Mouse (Mus musculus): ENCODE measurements around the gene Shc1. TPM values are rescaled to one million over a fixed set of nuclear protein-coding genes. Genes with fewer than 3 reads are reported as not detected.

Shc1 gene
- polyA plus RNA-seq, 1 experiment from 2014 or later: 103 TPM

DNA sequence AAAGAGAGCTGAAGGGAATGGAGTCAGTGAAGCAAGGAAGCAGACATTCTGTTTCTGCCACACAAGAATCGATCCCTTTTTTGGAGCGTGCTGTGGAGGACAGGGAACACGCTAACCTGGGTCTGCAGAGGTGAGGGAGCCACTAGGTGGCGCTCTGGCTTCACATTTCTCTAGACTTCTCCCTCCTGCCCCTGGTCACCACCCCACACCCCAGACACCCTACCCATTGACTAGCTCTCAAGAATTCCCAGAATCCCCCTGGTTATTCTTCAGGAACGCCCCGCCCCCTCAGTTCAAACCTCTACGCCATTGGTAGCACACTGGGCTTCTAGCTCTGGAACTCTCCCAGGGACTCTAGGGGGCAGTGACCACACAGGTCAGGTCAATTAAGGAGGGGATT lies 31.3 kb downstream of the Shc1 start:
- Histone ChIP-seq H3K4me3 (replicated peaks; ENCODE audit: low read length) (no peak overlapping the region), H3K27me3 (ENCODE audit: control insufficient read depth, insufficient read depth, low read length) (no peaks in the 10 kb centered on the region), H3K4me2 (ENCODE audit: low read depth, low read length) (no peak overlapping the region), H3K9ac (ENCODE audit: low read length) (no peak overlapping the region), H3K36me3 (ENCODE audit: control insufficient read depth, insufficient read depth, low read length) (no peaks in the 10 kb centered on the region), H3K27ac (ENCODE audit: low read length) (no peak overlapping the region), H3K9me3 (replicated peaks; ENCODE audit: control insufficient read depth, low read length) (no peaks in the 10 kb centered on the region), H3K4me1 (ENCODE audit: control insufficient read depth, insufficient read depth, low read length) (peaks cover 10% of the 10 kb centered on the region; the same call in 1 of the 2 replicates)
- WGBS: 43% methylated on average over 7 of the region's 7 CpGs
- ATAC-seq (ENCODE audit: insufficient read depth, low FRiP score): peak; percentile 59

DNA sequence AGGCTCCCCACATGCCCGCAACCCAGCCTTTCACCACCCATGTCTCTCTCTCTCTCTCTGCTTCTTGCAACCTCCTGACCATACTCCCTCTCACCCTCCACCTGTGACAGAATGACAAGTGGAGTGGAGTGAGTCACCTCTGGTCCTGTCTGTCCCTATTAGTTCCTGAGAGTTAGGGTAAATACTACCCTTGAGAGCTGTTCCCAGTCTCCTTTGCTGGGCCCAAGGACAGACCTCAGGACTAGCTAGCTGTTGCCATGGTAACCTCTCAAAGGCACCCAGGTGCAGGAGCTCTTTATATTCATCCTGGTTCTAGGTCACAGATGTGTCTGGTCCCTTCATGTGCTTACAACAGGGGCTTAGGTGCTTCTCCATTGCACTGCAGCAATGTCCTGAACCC lies 33.7 kb downstream of the Shc1 start:
- H3K4me1 ChIP-seq (ENCODE audit: control insufficient read depth, insufficient read depth, low read length): peaks cover 12% of the 10 kb centered on the region; the same call in 1 of the 2 replicates
- 76% methylated on average over 1 of the region's 1 CpGs for WGBS
- no peaks in the 10 kb centered on the region for H3K27me3 ChIP-seq (ENCODE audit: control insufficient read depth, insufficient read depth, low read length)
- H3K4me2 ChIP-seq (ENCODE audit: low read depth, low read length): no peak overlapping the region
- no peaks in the 10 kb centered on the region for H3K9me3 ChIP-seq (replicated peaks; ENCODE audit: control insufficient read depth, low read length)
- no peak for ATAC-seq (ENCODE audit: insufficient read depth, low FRiP score)
- no peak overlapping the region for H3K27ac ChIP-seq (ENCODE audit: low read length)
- no peak overlapping the region for H3K9ac ChIP-seq (ENCODE audit: low read length)
- no peaks in the 10 kb centered on the region for H3K36me3 ChIP-seq (ENCODE audit: control insufficient read depth, insufficient read depth, low read length)
- no peak overlapping the region for H3K4me3 ChIP-seq (replicated peaks; ENCODE audit: low read length)

GRCm38 (mm10) chr3:89454401-89455177 lies 36.3 kb downstream of the Shc1 start, which contains the start of gene Pmvk:
Gene Pmvk (plus strand): TSS chr3:89454541.
- Histone ChIP-seq H3K27ac (ENCODE audit: low read length) (no peak within 1 kb of the TSS), H3K9me3 (replicated peaks; ENCODE audit: control insufficient read depth, low read length) (no peaks in the 10 kb centered on the region), H3K4me3 (replicated peaks; ENCODE audit: low read length) (no peak within 1 kb of the TSS), H3K4me2 (ENCODE audit: low read depth, low read length) (no peak within 1 kb of the TSS; the same call in 1 of the 2 replicates), H3K9ac (ENCODE audit: low read length) (peak within 1 kb of the TSS; percentile 22; the same call in 1 of the 2 replicates), H3K36me3 (ENCODE audit: control insufficient read depth, insufficient read depth, low read length) (no peaks in the 10 kb centered on the region), H3K27me3 (ENCODE audit: control insufficient read depth, insufficient read depth, low read length) (no peaks in the 10 kb centered on the region), H3K4me1 (ENCODE audit: control insufficient read depth, insufficient read depth, low read length) (peaks cover 10% of the 10 kb centered on the region; the same call in 1 of the 2 replicates)
- WGBS: 53% methylated on average over 10 of the region's 10 CpGs
- no peak for ATAC-seq (ENCODE audit: insufficient read depth, low FRiP score)

DNA sequence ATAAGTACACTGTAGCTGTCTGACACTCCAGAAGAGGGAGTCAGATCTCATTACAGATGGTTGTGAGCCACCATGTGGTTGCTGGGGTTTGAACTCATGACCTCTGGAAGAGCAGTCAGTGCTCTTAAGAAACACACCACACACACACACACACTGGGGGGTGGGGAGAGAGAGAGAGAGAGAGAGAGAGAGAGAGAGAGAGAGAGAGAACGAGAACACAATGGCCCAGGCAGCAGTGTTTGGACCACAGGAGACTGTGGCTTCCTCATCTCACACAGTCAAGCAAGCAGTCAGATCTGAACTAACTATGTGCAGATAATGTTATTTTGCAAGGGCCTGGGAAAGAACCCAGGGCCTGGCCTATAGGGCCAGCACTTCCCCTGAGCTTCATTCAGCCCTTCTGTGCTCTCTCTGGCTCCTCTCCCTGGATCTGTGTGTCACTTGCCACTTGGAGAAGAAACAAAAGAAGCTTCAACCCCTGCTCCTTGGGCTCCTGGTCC lies 37.6 kb downstream of the Shc1 start:
- no peak for ATAC-seq (ENCODE audit: insufficient read depth, low FRiP score)
- H3K27ac ChIP-seq (ENCODE audit: low read length): no peak overlapping the region

DNA sequence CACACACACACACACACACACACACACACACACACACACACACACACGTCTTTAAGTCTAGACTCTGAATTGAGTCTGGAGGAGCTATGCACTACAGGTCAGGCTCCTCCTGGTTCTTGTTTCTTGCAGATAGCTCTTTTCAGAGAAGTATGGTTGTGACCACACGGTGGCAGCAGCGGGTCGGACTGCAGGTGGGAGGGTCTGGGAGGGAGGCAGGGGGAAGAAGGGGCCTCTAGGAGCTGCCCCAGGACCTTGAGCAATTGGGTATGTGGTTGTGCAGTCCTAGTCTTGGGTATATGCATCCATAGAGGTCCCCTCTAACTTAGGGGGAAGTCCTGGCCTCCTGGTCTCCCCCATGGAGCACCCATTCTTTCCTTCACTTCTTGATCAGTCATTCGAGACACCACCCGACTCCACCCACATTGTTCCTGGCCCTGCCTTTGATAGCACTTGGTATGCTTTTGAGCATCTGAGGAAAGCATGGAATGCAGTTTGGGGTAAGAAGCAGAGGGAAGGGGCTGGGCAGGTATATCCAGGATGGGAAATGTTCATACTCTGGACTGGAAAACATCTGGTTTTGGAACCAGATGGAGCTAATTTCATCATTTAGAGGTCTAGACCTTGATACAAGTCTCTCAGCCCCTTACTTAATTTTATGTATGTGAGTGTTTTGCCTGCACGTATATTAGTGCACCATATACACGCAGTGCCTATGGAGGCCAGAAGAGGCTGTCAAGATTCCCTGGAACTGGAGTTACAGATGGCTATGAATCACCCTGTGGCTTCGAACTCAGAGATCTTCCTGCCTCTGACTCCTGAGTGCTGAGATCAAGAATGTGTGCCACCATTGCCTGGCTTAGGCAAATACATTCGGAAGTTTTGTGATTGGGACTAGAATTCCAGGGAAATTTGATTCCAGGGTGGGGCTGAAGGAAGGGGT lies 38.8 kb downstream of the Shc1 start:
- Histone ChIP-seq H3K4me2 (ENCODE audit: low read depth, low read length) (no peak overlapping the region), H3K36me3 (ENCODE audit: control insufficient read depth, insufficient read depth, low read length) (no peaks in the 10 kb centered on the region), H3K9ac (ENCODE audit: low read length) (no peak overlapping the region), H3K27ac (ENCODE audit: low read length) (no peak overlapping the region), H3K9me3 (replicated peaks; ENCODE audit: control insufficient read depth, low read length) (no peaks in the 10 kb centered on the region), H3K4me3 (replicated peaks; ENCODE audit: low read length) (no peak overlapping the region), H3K4me1 (ENCODE audit: control insufficient read depth, insufficient read depth, low read length) (peaks cover 18% of the 10 kb centered on the region), H3K27me3 (ENCODE audit: control insufficient read depth, insufficient read depth, low read length) (no peaks in the 10 kb centered on the region)
- 34% methylated on average over 10 of the region's 10 CpGs for WGBS
- no peak for ATAC-seq (ENCODE audit: insufficient read depth, low FRiP score)

More for the DNA sequence above, 37.6 kb downstream of the Shc1 start:
- WGBS: 90% methylated on average over 1 of the region's 1 CpGs
- Histone ChIP-seq H3K36me3 (ENCODE audit: control insufficient read depth, insufficient read depth, low read length) (no peaks in the 10 kb centered on the region), H3K27me3 (ENCODE audit: control insufficient read depth, insufficient read depth, low read length) (no peaks in the 10 kb centered on the region), H3K4me3 (replicated peaks; ENCODE audit: low read length) (no peak overlapping the region), H3K9me3 (replicated peaks; ENCODE audit: control insufficient read depth, low read length) (no peaks in the 10 kb centered on the region), H3K9ac (ENCODE audit: low read length) (no peak overlapping the region), H3K4me1 (ENCODE audit: control insufficient read depth, insufficient read depth, low read length) (peaks cover 18% of the 10 kb centered on the region), H3K4me2 (ENCODE audit: low read depth, low read length) (no peak overlapping the region)

DNA sequence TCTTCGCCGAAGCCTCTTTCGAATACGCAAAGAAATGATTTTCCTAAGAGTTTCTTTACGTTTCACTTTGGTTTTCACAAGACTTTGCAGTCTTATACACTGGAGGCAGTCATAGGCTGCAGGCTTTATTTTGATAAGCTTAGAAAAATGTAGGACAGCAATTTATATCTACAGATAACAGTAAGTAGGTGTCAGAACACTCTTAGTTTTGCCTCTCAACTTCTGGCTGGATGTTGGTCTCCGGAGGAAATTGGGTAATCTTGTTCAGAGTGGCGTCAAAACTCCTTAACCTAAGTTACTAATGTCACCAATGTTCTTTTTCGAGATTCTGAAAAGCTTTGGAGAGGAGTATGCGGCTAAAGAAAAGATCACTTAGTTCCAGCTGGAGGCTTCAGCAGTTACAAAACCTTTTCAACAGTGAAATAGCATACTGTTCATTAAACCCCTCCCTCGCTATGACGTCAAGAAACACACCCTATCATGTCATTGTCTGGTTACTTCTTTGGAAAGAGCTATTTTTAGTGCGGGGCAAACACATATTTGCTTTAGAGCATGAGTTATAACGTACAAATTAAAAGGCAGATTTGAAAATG lies 40.2 kb downstream of the Shc1 start:
- Histone ChIP-seq H3K36me3 (ENCODE audit: control insufficient read depth, insufficient read depth, low read length) (no peaks in the 10 kb centered on the region), H3K9ac (ENCODE audit: low read length) (peak overlapping the region; percentile 89)
- peak; percentile 65 for ATAC-seq (ENCODE audit: insufficient read depth, low FRiP score)

DNA sequence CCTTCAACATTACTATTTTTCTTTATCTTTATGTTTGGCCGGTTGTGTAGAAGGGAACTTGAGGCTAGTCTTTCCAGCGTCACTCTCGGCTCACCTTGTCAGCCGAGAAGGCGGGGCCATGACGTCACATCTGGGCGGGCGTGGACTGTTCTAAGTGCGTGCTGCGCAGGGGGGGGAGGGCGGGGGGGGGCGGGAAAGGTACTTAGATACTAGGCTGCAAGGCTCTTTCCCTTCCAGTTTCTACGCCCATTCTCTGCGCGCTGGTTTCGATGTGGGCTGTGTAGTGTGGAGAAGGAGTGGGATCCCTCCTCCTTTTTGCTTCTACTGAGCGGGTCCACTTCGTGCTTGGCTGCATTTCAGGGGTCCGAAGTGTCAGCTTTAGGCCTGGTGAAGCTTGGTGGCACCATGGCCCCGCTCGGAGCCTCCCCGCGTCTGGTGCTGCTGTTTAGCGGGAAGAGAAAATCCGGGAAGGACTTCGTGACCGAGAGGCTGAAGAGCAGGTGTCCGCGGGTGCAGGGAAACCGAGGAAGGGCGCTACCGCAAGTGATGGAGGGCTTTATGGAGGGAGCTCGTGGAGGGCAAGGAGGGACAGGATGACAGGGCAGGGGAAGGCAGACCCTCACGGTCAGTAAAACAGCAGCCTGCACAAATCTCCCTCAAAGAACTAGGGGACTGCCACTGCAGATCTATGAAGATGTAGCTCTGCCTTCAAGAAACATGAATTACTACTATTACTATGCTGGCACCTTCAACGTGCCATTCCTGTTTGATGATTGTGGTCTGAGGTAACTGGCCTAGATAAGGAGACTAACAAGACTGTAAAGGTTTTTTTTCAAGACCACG lies 40.9 kb downstream of the Shc1 start:
- H3K27ac ChIP-seq (ENCODE audit: low read length): peak overlapping the region; percentile 94
- H3K4me3 ChIP-seq (replicated peaks; ENCODE audit: low read length): peak overlapping the region; percentile 83
- peak overlapping the region; percentile 79 for H3K4me2 ChIP-seq (ENCODE audit: low read depth, low read length)
- ATAC-seq (ENCODE audit: insufficient read depth, low FRiP score): peak; percentile 92
- H3K9ac ChIP-seq (ENCODE audit: low read length): peak overlapping the region; percentile 89
- no peaks in the 10 kb centered on the region for H3K9me3 ChIP-seq (replicated peaks; ENCODE audit: control insufficient read depth, low read length)
- no peaks in the 10 kb centered on the region for H3K36me3 ChIP-seq (ENCODE audit: control insufficient read depth, insufficient read depth, low read length)
- H3K27me3 ChIP-seq (ENCODE audit: control insufficient read depth, insufficient read depth, low read length): no peaks in the 10 kb centered on the region
- under 1% methylated on average over 33 of the region's 36 CpGs for WGBS
- peaks cover 18% of the 10 kb centered on the region for H3K4me1 ChIP-seq (ENCODE audit: control insufficient read depth, insufficient read depth, low read length)

More for the DNA sequence above, 40.2 kb downstream of the Shc1 start:
- 39% methylated on average over 13 of the region's 13 CpGs for WGBS
- Histone ChIP-seq H3K27me3 (ENCODE audit: control insufficient read depth, insufficient read depth, low read length) (no peaks in the 10 kb centered on the region), H3K9me3 (replicated peaks; ENCODE audit: control insufficient read depth, low read length) (no peaks in the 10 kb centered on the region), H3K27ac (ENCODE audit: low read length) (peak overlapping the region; percentile 94), H3K4me1 (ENCODE audit: control insufficient read depth, insufficient read depth, low read length) (peaks cover 18% of the 10 kb centered on the region), H3K4me3 (replicated peaks; ENCODE audit: low read length) (peak overlapping the region; percentile 83), H3K4me2 (ENCODE audit: low read depth, low read length) (peak overlapping the region; percentile 79)

- no peaks in the 10 kb centered on the region for H3K27me3 ChIP-seq (ENCODE audit: control insufficient read depth, insufficient read depth, low read length)
- no peaks in the 10 kb centered on the region for H3K36me3 ChIP-seq (ENCODE audit: control insufficient read depth, insufficient read depth, low read length)
- WGBS: 37% methylated on average over 4 of the region's 4 CpGs
- no peak overlapping the region for H3K4me2 ChIP-seq (ENCODE audit: low read depth, low read length)
- H3K27ac ChIP-seq (ENCODE audit: low read length): no peak overlapping the region
- ATAC-seq (ENCODE audit: insufficient read depth, low FRiP score): no peak
- no peaks in the 10 kb centered on the region for H3K4me1 ChIP-seq (ENCODE audit: control insufficient read depth, insufficient read depth, low read length)
- no peak overlapping the region for H3K9ac ChIP-seq (ENCODE audit: low read length)
- H3K4me3 ChIP-seq (replicated peaks; ENCODE audit: low read length): no peak overlapping the region
- H3K9me3 ChIP-seq (replicated peaks; ENCODE audit: control insufficient read depth, low read length): no peaks in the 10 kb centered on the region
Observed at GRCm38 (mm10) chr3:89468268-89468667, 50.0 kb downstream of the Shc1 start.

Data from stomach, embryonic 16.5 days (tissue).